Mouse (Mus musculus) heart, adult 9 months (tissue): ENCODE results near the gene Ano3.
"Not testable (repeated sequence)": the region's sequence is repeated elsewhere in the genome, so short reads cannot be mapped to it uniquely, and the experiment has no call there.

ENCODE experiments used
- DNase-seq, 2 experiments: peaks; one replicate each; pipeline ENCODE4 v3.0.0; 2022; ENCODE audit warnings: low spot score in 2 of 2

Gene Ano3

DNA sequence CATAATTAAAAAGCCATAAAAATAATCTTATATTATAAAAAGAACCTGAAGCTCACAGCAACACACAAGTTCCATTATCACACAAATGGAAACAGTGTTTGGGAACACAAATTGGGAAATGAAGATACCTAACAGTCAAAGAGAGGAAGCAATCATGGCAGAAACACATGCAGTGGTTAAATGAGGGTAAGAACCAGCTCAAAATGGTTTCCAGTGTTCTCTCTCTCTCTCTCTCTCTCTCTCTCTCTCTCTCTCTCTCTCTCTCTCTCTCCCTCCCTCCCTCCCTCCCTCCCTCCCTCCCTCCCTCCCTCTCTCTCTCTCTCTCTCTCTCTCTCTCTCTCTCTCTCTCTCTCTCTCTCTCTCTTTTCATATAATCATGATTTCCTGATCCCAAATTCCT, at the start of gene Ano3:
Gene Ano3 (minus strand): TSS at position 101 of the 400 bp plus-strand sequence.
- DNase-seq, result not testable (repeated sequence)

- DNase-seq, result no peak
Measured at GRCm38 (mm10) chr2:110990071-110990470, 39.3 kb upstream of the Ano3 start.

DNA sequence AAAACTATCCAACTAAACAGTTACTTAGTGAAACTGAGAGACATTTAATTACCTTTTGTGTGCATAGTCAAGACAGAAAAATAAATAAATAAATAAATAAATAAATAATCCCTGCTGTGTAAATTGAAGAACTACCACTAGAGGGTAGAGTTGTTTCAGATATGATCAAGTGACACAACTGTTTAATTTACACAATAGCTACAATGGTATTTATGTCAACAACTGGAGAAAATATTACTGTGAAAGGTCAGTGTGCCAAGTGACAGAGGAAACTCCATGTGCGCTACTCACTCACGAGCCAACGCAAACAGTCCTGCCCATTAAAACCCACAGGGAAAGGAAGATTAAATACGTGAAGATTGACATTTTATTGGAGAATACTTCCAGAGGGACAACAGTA, 38.8 kb upstream of the Ano3 start:
- DNase-seq, result no peak

- DNase-seq, result no peak
Measured at GRCm38 (mm10) chr2:110985853-110986271, 35.1 kb upstream of the Ano3 start.

GRCm38 (mm10) chr2:110981733-110982132, 31.0 kb upstream of the Ano3 start:
- DNase-seq, result no peak

DNA sequence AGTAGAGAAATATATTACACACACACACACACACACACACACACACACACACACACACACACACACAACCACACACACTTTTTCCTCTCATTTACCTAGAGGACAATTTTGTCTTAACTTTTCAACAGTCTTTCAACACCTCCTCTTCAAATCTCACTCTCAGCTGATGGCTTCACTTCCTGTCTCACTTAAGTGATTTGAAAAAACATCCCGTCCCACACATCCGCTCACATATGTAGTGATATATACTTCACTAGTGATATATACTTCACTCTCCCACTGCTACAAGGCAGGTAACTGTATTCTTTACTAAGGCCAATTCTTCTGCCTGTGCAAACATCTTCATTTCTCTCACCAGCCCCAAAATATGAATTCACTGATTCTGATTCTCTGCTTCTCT, 28.9 kb upstream of the Ano3 start:
- DNase-seq, result no peak

DNA sequence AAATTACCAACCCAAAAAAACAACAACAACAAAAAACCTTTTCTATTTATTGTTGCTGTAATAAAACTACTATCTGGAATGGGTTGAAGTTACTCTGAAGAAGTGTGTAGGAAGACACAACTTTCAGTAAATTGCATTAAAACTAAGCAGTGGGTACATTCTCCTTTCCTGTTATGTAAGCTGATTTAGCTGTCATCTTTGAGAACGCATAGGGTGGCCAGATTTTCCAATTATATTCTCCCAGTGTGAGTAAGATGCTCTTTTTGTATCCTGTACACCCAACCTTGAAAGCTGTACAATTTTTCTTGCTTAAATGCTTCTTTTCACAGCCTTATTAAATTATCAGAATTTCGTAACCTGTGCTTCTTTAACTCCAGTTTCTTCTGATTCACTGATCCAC, 26.1 kb upstream of the Ano3 start:
- no peak for DNase-seq

DNA sequence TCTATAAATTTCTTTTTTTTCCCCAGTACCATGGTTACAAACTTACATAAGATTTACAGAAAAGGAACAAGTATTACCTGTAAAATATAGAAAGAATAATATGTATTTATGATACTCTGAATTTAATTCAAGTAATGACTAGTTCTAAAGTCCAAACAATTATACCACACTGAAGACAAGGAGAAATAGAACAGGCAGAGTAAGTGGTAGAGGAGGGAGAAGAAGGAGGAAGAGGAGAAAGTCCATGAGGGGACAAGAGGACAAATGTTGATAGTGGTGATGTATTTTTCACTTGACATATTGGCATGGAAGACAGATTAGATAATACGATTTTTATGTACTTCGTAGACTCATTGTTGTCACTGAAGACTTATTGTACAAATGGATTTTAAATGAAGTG, 19.4 kb upstream of the Ano3 start:
- no peak for DNase-seq

DNA sequence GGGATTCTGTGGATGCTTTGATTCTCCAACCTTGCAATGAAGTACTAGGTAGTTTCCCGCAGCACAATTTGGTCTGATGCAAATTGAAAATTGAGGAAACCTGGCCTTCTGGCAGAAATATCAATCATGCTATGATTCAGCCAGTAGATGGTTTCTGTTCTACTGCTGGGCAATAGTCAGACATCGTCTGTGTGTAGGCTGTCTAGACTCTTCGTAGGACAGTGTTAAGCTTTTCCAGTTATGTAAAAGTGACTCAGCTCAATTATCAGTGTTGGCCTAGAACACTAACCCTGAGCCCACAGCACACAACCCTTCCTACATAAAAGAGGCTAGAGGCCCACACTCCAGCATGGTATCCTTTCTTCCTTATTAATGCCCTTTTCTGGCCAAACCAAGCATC, 14.7 kb upstream of the Ano3 start:
- no peak for DNase-seq

DNA sequence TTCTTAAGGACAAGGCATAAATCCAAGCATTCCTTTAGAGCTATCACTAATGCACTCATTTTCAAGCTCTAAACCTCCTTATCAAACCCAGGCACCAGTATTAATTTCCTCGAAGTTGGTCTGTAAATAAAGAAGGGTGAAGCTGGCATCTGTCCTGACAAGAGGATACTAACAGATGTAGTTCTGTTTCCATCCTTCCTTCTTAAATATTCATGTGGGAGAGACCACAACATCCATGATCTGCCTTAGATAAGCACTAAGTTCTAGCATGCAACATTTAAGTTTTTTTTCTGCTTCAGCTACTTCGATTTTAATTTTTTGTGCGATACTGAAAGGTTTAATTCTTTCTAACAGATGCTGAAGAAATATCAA, 305 bp downstream of the Ano3 start:
- no peak for DNase-seq

DNA sequence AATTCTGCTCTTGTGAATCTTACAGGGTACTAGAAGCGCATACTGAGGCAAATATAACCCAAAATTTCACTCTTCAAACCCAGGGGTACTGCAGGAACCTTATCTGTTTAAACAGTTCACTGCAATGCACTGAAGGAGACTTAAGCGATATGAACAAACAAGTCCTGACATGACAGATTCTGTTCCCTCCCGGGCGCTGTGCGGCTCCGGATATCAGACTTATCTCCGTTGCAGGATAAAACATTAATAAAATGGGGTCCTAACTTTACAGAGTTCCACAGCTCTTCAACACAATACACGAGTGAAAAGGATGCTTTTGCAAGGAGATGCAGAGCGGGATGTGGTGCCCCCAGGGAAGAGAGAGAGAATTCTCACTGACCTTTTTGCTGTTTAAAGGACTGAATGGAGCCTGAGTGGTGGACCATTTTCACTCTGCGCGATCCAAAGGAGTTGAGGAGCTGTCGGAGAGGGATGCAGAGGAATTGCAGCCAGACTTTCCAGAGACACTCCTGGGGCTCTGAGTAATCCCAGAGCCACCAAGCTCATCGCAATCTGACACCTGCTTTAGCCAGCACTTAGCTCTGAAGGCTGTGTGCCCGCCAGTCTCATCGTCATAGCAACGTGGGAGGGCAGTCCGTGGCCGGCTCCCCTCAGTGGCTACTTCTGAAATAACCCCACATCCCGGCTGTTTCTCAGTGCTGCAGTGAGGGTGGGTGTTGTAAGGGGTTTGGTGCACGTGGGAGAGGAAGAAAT, 868 bp downstream of the Ano3 start:
- peak; percentile 2 to 14 for DNase-seq

DNA sequence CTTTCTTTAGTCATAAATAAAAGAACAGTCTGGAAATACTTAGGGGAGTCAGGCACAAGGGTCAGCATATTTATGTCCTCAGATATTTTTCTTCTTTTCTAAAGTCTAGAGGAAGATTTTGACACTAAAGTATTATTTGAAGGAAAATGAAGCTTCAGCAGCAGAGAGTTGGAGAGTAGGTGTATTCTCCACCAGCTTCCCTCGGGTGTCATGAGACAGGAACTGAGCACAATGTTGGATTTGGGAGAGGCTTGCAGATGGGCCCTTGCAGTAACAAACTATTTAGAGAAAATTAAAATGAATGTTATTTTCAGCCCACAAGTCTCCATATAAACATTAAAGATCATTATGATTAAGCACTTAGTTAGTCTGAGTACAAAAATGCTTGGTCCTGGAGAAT, 5.6 kb downstream of the Ano3 start:
- no peak for DNase-seq

GRCm38 (mm10) chr2:110935691-110936090, 15.0 kb downstream of the Ano3 start:
- DNase-seq, result no peak

- no peak for DNase-seq
Measured at GRCm38 (mm10) chr2:110929126-110929525, 21.6 kb downstream of the Ano3 start.

DNA sequence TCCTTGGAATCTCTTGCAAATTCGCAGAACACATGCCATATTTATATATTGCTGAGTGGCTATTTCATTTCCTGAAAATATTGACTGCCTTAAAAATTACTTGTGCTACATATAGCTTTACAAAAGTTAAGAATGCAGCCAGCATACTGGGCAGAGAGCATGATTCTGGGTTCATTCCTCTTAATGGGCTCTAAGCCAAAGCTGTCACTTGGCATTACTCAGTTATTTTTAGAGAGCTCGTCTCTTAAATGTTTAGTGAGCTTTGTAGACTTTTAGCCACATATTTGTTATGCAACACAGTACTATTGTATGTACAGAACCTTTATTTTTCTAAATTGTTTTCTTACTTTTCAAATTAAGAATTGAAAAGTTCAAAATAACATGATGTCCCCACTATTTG, 41.2 kb downstream of the Ano3 start:
- DNase-seq, result no peak

DNA sequence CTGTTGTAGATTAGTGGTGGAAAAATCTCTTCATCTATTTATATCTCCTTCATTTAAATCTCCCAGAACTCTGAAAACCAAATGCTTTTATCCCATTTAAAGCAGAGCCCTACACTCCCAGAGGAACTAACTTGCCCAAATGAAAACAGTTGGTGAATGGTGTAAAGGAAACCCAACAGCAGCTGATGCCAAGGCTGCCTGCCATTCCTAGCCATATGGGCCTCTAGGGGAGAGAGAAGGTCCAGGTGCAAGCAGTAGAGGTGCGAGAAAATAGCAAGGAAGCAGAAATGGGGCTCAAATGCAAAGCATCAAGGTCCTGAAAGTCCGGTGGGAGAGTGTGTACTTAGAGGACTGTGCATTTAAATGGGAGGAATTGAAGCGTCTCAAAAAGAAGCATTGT, 44.2 kb downstream of the Ano3 start:
- DNase-seq, result no peak

DNA sequence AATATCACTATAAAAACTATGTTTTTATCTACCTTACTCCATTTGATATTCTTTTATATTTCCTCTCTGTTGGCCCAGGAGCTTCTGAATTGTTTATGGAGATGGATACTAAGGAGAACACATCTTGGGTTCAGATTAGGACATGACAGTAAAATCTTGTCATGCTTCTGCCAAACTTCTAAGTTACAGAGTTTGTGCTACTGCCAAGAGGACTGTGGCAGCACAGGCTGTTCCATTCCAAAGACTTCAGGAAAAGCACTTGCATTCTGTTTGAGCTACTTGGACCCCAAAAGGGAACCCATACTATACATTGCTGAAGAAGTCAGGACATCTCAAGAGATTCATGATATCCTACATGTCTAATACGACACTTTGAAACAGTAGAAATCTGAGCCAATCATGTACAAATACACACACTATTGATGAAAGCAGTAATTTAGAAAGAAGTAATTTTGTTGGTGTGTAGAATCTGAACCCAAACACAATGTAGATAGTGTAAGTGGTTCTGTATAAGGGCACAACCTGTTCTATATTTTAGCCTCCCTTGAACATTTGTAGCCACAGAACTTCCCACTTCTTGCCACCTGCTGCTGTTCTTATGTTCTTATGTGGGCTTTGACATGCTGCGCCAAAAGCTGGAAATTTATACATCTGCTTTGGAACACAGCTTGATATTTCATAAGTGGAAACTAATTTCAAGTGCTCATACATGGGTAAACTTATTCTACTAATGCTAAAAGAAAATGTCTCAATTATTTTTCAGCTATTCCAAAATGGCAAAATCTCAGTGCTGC, 54.0 kb downstream of the Ano3 start:
- DNase-seq, result no peak

DNA sequence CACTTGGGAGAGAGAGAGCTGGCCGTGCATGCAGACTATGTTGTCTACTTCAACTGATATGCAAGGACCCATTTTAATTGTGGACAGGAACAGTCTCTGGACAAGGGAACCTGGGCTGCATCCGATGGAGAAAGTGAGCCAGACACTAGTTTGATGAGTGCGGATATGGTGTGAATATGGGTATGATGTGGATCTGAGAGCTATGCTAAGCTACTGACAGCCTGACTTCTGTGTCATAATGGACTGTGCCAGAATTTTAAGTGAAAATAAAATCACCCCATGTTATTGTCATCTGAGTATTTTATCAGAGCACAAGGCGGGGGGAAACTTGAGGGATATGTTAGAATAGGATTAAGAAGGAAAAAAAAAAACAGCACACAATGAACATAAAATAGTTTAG, 79.1 kb downstream of the Ano3 start:
- no peak for DNase-seq

DNA sequence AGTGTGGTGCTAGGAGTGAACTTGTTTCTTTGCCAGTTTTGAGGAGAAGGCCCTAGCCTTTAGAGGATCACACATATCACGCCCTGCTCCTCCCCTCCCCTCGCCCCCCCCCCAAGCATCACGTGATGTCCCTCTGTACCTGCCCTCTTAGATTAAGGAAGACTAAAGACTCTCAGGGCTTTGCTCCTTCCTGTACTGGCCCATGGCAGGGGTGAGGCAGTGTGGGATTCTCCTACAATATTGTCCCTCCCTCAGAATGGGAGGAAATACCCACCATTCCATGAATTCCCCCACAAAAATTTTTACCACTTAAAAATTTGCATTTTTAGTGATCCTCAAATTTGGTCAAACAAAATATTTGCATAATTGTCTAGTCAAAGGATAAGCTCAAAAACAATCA, 85.1 kb downstream of the Ano3 start:
- DNase-seq, result no peak

DNA sequence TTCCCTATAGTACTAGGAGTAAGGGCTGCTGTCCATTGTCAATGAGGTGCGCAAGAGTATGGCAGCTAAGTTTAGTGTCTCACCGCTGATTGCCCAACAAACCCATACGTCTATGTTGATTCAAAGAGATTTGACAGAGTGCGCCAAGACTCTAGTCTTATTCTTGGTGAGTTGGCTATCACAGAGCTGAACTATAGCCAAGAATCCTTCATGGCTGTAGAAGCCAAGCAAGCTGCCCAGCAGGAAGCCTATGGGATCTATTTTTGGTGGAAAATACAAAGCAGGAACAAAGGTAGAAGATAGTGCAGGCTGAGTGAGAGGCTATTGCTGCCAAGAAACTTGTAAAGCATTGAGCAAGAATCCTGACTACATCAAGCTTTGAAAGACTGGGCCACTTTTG, 87.3 kb downstream of the Ano3 start:
- DNase-seq, result peak in 1 of 2 experiments; percentile 1

- no peak for DNase-seq
Measured at GRCm38 (mm10) chr2:110839559-110840243, 111.0 kb downstream of the Ano3 start.

- no peak for DNase-seq
Measured at GRCm38 (mm10) chr2:110816189-110816588, 134.5 kb downstream of the Ano3 start.

DNA sequence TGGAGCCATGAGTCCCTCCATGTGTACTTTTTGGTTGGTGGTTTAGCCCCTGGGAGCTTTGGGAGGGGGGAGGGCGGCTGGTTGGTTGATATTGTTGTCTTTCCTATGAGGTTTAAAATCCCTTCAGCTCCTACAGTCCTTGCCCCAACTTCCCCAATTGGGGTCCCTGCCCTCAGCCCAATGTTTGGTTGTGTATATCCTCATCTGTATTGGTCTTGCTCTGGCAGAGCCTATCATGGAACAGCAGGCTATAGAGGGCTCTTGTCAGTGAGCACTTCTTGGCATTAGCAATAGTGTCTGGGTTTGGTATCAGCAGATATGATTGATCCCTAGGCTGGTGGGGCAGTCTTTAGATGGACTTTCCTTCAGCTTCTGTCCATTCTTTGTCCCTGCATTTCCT, 135.8 kb downstream of the Ano3 start:
- DNase-seq, result no peak
